Mouse (Mus musculus) forebrain, embryonic 11.5 days (tissue): ENCODE data around the gene Zdhhc6. TPM values are rescaled to one million over a fixed set of nuclear protein-coding genes. Genes with fewer than 3 reads are reported as not detected.

Experiments used
- ATAC-seq: fragments of 200-750 bp; cut with Nextera tagmentation; replicated peaks from 2 replicates; pipeline ENCODE4 v1.8.0; 2017; ENCODE audit warnings: moderate TSS enrichment; ENCODE audit not compliant: low FRiP score
- DNase-seq: peaks from one replicate; pipeline ENCODE4 v3.0.0-alpha.2; 2017; ENCODE audit warnings: low spot score
- H3K27ac ChIP-seq: fragments of 300-500 bp; sonication (generic); 2 replicates; pipeline ENCODE4 v1.5.1; 2014; ENCODE audit warnings: low read depth, low read length
- H3K27me3 ChIP-seq: fragments of 300-500 bp; sonication (generic); 2 replicates; pipeline ENCODE4 v1.6.1; 2014; ENCODE audit warnings: mild to moderate bottlenecking, low read length, mixed read lengths; ENCODE audit not compliant: control insufficient read depth, insufficient read depth
- H3K36me3 ChIP-seq: fragments of 300-500 bp; sonication (generic); 2 replicates; pipeline ENCODE4 v1.6.1; 2014; ENCODE audit warnings: mild to moderate bottlenecking, low read length, moderate library complexity, mixed read lengths; ENCODE audit not compliant: control insufficient read depth, insufficient read depth
- H3K4me1 ChIP-seq: fragments of 300-500 bp; sonication (generic); replicated peaks from 2 replicates; pipeline ENCODE4 v1.6.1; 2014; ENCODE audit warnings: low read length, mixed read lengths; ENCODE audit not compliant: control insufficient read depth, insufficient read depth
- H3K4me2 ChIP-seq: fragments of 300-500 bp; sonication (generic); 2 replicates; pipeline ENCODE4 v1.6.1; 2014; ENCODE audit warnings: low read depth, mild to moderate bottlenecking, low read length, moderate library complexity, mixed read lengths; ENCODE audit not compliant: severe bottlenecking
- H3K4me3 ChIP-seq: fragments of 300-500 bp; sonication (generic); 2 replicates; pipeline ENCODE4 v1.5.1; 2014; ENCODE audit warnings: low read depth, low read length
- H3K9ac ChIP-seq: fragments of 300-500 bp; sonication (generic); 2 replicates; pipeline ENCODE4 v1.6.1; 2014; ENCODE audit warnings: low read length
- H3K9me3 ChIP-seq: fragments of 300-500 bp; sonication (generic); 2 replicates; pipeline ENCODE4 v1.6.1; 2016; ENCODE audit warnings: low read length, mixed read lengths; ENCODE audit not compliant: control insufficient read depth
- WGBS: fragments of 180-500 bp; shearing (Covaris S2); extraction: QIAGEN DNeasy Blood & Tissue Kit; methylation state at CpG from one replicate; pipeline ENCODE4 v1.1.7; 2014; 5-methylcytosine and 5-hydroxymethylcytosine counted together
- polyA plus RNA-seq: library from polyadenylated mRNA; unstranded; fragments of >200 nt; fragmentation: Nextera tagmentation; extraction: Ambion mirVana; gene quantifications from 2 replicates; pipeline ENCODE4 v1.2.1, GENCODE M21; 2014

Zdhhc6 gene
- polyA plus RNA-seq, 1 experiment from 2014 or later = 126 TPM

DNA sequence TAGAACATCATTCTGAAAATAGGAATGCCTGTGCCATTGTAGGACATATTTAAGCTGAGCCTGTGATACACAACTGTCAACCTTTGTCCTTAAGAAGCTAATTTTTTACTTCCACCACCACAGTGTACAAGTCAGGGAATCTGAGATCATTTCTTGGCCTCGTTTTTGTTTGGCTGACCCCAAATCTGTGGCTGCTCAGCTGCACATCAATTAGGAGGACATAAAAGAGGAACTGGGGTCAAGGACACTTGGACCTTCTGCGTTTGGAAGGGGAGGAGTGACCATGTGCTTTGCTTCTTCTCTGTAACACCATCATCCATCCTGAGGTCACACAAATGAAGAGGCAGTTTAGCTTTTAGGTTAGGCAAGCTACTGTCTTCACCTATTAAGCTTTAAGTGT, 79.8 kb downstream of the Zdhhc6 start:
- ATAC-seq (no peak), DNase-seq (no peak)
- H3K9ac ChIP-seq = no peak overlapping the region
- no peak overlapping the region for H3K27ac ChIP-seq
- H3K36me3 ChIP-seq = no peaks in the 10 kb centered on the region
- H3K4me3 ChIP-seq = no peak overlapping the region
- no peaks in the 10 kb centered on the region for H3K27me3 ChIP-seq
- H3K9me3 ChIP-seq = no peaks in the 10 kb centered on the region
- H3K4me1 ChIP-seq = no peaks in the 10 kb centered on the region
- H3K4me2 ChIP-seq = no peak overlapping the region
- WGBS = 64% methylated on average over 2 of the region's 2 CpGs

DNA sequence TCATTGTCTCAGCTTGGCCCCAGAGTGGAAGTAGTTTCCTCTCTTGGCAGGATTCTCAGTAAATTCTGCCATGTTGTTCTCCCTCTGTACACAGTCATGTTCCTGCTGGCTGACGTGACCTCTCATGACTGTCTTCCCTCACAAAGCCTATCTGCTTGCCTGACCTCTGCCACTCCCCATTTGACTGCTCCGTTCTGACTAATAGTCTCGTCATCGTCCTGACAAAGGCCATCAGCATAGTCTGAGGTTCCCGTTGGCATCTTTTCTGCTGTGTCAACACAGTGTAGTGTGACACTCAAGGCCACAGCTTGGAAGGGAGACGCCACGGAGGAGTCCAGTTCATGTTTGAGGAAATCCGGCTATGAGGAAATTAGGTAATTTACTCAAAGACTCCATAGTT, 83.7 kb downstream of the Zdhhc6 start:
- H3K9ac ChIP-seq = no peak overlapping the region
- WGBS = 80% methylated on average over 8 of the region's 8 CpGs
- ATAC-seq = no peak

DNA sequence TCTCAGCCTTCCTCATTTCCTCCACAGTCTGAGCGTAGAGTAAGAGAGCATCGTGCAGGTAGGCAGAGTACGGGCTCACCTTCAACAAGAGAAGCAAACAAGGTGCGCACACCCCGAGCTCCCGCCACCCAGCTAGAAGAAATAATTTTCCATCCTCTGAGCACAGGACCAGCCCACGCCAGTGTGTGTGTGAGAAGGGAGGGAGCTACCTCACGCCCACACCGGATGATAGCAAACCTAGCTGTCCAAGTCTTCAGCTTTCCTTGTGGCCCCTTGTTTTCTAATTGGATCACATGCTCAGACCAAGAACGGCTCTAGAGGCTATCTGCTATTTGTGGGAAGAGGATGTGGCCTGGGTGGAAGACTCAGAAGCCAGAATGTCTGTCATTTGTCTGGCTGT, 84.8 kb downstream of the Zdhhc6 start:
- Histone ChIP-seq H3K4me1 (no peaks in the 10 kb centered on the region), H3K9ac (no peak overlapping the region), H3K4me2 (no peak overlapping the region), H3K27ac (no peak overlapping the region), H3K9me3 (no peaks in the 10 kb centered on the region), H3K4me3 (no peak overlapping the region), H3K27me3 (no peaks in the 10 kb centered on the region), H3K36me3 (no peaks in the 10 kb centered on the region)
- ATAC-seq = no peak
- no peak for DNase-seq
- WGBS = 90% methylated on average over 10 of the region's 10 CpGs

More for the DNA sequence above, 83.7 kb downstream of the Zdhhc6 start:
- no peaks in the 10 kb centered on the region for H3K36me3 ChIP-seq
- no peaks in the 10 kb centered on the region for H3K4me1 ChIP-seq
- no peak overlapping the region for H3K4me3 ChIP-seq
- H3K9me3 ChIP-seq = no peaks in the 10 kb centered on the region
- no peaks in the 10 kb centered on the region for H3K27me3 ChIP-seq
- no peak overlapping the region for H3K27ac ChIP-seq
- DNase-seq = no peak
- no peak overlapping the region for H3K4me2 ChIP-seq

DNA sequence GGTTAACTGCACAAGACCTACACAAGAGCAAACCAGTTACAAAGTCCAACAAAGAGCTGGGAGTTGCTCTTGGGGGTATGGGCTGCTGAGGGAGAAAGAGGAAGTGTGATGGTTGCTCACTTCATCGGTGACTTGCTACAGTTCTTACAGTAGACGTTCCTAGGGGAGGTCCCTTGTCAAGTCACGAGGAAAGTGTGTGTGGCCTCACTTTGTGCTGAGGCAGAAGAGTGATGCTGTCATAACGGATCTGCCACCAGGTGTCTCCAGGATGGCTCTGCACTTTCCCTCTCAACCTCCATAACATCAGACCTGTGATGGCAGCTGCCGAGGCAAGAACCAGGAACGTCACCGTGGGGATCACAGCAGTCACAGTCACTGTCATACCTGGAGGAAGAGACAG, 88.7 kb downstream of the Zdhhc6 start:
- Histone ChIP-seq H3K9me3 (no peaks in the 10 kb centered on the region), H3K4me2 (no peak overlapping the region), H3K27me3 (no peaks in the 10 kb centered on the region), H3K36me3 (no peaks in the 10 kb centered on the region), H3K9ac (no peak overlapping the region), H3K4me3 (no peak overlapping the region), H3K27ac (no peak overlapping the region), H3K4me1 (0 out of 2 replicates have a peak, but pooled peaks cover 2% of the 10 kb centered on the region)
- ATAC-seq = no peak
- 89% methylated on average over 7 of the region's 7 CpGs for WGBS
- DNase-seq = no peak

DNA sequence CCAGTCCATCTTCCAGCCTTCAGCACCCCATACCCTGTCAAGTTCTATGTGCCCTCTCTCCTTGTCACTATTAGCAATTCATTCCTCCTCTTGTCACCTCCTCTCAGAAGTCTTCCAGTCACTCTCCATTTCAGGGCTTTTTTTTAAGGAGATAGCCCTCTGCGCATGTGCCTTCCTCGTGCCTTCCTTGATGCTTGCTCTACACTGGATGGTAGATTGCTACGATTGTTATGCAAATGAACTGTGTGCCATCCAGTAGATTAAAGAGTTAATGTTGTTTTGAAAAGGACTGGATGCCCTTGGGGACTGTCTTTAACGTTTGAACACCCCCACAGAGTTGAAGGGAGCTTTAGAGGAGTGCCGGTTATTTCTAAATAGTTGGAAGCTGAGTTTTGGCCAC, 89.2 kb downstream of the Zdhhc6 start:
- ATAC-seq (no peak), DNase-seq (no peak)
- Histone ChIP-seq H3K9me3 (no peaks in the 10 kb centered on the region), H3K4me1 (0 out of 2 replicates have a peak, but pooled peaks cover 2% of the 10 kb centered on the region), H3K27ac (no peak overlapping the region), H3K4me2 (no peak overlapping the region), H3K27me3 (no peaks in the 10 kb centered on the region), H3K4me3 (no peak overlapping the region), H3K36me3 (no peaks in the 10 kb centered on the region), H3K9ac (no peak overlapping the region)
- 65% methylated on average over 5 of the region's 5 CpGs for WGBS

DNA sequence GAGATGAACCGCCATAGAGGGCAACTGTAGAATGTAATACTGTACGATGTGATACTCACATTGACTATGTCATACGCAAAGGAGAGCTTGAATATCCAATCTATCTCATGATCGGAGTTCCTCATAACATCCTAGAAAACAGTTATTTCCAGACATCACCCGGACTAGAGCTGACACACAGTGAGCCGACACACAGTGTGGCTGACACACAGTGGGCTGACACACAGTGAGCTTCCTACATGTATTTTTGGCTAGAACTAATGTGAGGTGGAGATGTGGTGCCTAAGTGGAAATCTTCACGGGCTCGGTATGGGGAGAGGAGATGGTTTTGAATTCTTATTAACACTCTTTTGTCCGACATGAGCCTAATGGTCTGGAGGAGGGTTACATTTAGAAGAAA, 93.6 kb downstream of the Zdhhc6 start:
- DNase-seq = no peak
- ATAC-seq = no peak
- no peak overlapping the region for H3K4me3 ChIP-seq
- H3K9me3 ChIP-seq = no peaks in the 10 kb centered on the region
- WGBS = 89% methylated on average over 9 of the region's 9 CpGs
- H3K4me1 ChIP-seq = peaks cover 6% of the 10 kb centered on the region; the same call in 1 of the 2 replicates
- H3K9ac ChIP-seq = no peak overlapping the region
- H3K36me3 ChIP-seq = no peaks in the 10 kb centered on the region
- no peak overlapping the region for H3K27ac ChIP-seq
- no peak overlapping the region for H3K4me2 ChIP-seq
- H3K27me3 ChIP-seq = no peaks in the 10 kb centered on the region

Other genes with a start within 250 kb of the Zdhhc6 start
- gene Gpam, start 188.8 kb downstream of the Zdhhc6 start, polyA plus RNA-seq = 19.8 and 20.2 TPM in 2 replicates
- gene Tectb, start 135.3 kb downstream of the Zdhhc6 start, polyA plus RNA-seq = not detected in 2 replicates
- not detected in 2 replicates for gene Gucy2g, start 74.8 kb downstream of the Zdhhc6 start, polyA plus RNA-seq
- gene Acsl5, start 64.1 kb downstream of the Zdhhc6 start, polyA plus RNA-seq = 19.7 and 20.9 TPM in 2 replicates
- gene Vti1a, start 263 bp upstream of the Zdhhc6 start, polyA plus RNA-seq = 24.1 and 28.4 TPM in 2 replicates